Mouse (Mus musculus) erythroid progenitor cell, adult 5-6 weeks (primary cell): ENCODE data around the gene Olfr1263. TPM values are rescaled to one million over a fixed set of nuclear protein-coding genes. Genes with fewer than 3 reads are reported as not detected.

ENCODE experiments used
- ATAC-seq: replicated peaks from 2 replicates; pipeline ENCODE4 v1.8.0; 2016; ENCODE audit warnings: moderate number of reproducible peaks, mild to moderate bottlenecking, moderate TSS enrichment, inconsistent platforms; ENCODE audit not compliant: poor library complexity, low FRiP score, severe bottlenecking
- total RNA-seq, 2 experiments: library from RNA; stranded (forward) in 1 of 2; stranded (reverse) in 1 of 2; fragments of 150-400 nt in 1 of 2; fragments of 186-747, 209-891 nt in 1 of 2; gene quantifications; 2 replicates each; pipeline versions ENCODE4 v1.2.3 to v1.2.4; 2015 to 2017; ENCODE audit warnings: low replicate concordance in 2 of 2

Gene Olfr1263
- total RNA-seq (2015; ENCODE audit: low replicate concordance) (not detected in 2 replicates), total RNA-seq (2017; ENCODE audit: low replicate concordance) (not detected in 2 replicates)

DNA sequence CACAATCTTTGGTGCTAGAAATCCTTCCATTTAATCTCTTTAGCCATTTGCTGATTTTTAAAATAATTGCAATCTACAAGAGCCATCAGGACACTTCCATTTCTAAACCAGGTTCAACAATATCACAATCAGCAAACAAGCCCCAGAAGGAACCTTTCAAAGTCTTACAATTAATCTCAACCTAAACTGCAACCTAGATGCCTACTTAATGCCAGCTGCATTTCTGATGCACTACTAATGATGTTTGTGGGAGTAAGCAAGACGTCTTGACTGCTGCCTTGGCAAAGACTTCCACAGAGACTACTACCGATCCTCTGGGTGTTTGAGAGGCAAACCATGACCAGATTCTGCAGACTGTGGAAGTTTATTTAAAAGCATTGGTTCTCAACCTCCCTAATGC lies at the start of gene Olfr1263:
Olfr1263 (plus strand) TSS at position 301 of the 400 bp plus-strand sequence.
- no peak for ATAC-seq

DNA sequence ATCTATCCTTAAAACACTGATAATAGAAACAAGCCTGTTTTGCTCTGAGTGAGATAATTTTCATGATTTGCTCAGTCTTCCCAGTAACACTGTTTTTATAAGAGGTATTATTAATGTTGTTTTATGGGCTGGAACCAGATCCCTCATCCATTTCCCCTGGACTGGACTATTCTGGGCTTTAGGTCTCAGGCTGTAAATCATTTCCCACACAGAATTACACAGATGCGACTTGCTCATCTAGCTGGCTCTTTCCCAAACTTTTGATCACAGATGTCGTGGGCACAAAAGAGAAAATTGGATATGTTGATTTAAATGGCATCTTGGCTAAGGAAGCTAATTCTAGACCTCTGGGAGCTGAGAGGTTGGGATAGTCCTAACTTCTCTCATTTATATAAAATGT lies 37.7 kb upstream of the Olfr1263 start, which contains the start of gene Olfr1260:
Olfr1260 (plus strand) TSS at position 157 of the 400 bp plus-strand sequence.
- no peak for ATAC-seq

DNA sequence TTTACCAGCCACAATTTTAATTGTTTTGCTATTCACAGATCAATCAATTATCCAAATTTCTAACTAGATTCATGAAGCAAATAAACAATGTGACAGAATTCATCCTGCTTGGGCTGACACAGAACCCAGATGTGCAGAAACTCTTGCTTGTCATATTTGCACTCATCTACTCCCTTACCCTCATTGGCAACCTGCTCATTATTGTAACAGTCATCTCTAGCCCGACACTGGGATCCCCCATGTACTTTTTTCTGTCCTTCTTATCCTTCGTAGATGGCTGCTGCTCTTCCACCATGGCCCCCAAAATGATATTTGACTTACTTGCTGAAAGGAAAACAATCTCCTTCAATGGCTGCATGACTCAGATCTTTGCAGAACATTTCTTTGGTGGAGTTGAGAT lies 34.2 kb upstream of the Olfr1263 start:
- no peak for ATAC-seq

GRCm38 (mm10) chr2:89990921-89991320 lies 21.0 kb upstream of the Olfr1263 start, which contains the start of gene Olfr1261:
Olfr1261 (plus strand) TSS chr2:89991221.
- no peak for ATAC-seq

GRCm38 (mm10) chr2:89999845-90000244 lies 12.1 kb upstream of the Olfr1263 start, which contains the start of gene Olfr1262:
Olfr1262 (plus strand) TSS chr2:90000145.
- ATAC-seq, result no peak

GRCm38 (mm10) chr2:90025477-90025876 lies 13.5 kb downstream of the Olfr1263 start, which contains the start of gene Olfr1264:
Olfr1264 (minus strand) TSS chr2:90025577.
- no peak for ATAC-seq

GRCm38 (mm10) chr2:90035037-90035436 lies 23.1 kb downstream of the Olfr1263 start, which contains the start of gene Olfr1265:
Olfr1265 (plus strand) TSS chr2:90035337.
- no peak for ATAC-seq

GRCm38 (mm10) chr2:90063494-90063893 lies 51.6 kb downstream of the Olfr1263 start, which contains the start of gene Olfr140:
Olfr140 (minus strand) TSS chr2:90063594.
- no peak for ATAC-seq

Other genes with a start within 250 kb of the Olfr1263 start
- gene Olfr1254, start 218.5 kb upstream of the Olfr1263 start, total RNA-seq (2015; ENCODE audit: low replicate concordance), result not detected in 2 replicates
- not detected in 2 replicates for gene Olfr1254, start 218.5 kb upstream of the Olfr1263 start, total RNA-seq (2017; ENCODE audit: low replicate concordance)
- not detected in 2 replicates for gene Olfr1255, start 200.1 kb upstream of the Olfr1263 start, total RNA-seq (2015; ENCODE audit: low replicate concordance)
- gene Olfr1255, start 200.1 kb upstream of the Olfr1263 start, total RNA-seq (2017; ENCODE audit: low replicate concordance), result not detected in 2 replicates
- gene Olfr1256, start 170.6 kb upstream of the Olfr1263 start, total RNA-seq (2015; ENCODE audit: low replicate concordance), result not detected in 2 replicates
- gene Olfr1256, start 170.6 kb upstream of the Olfr1263 start, total RNA-seq (2017; ENCODE audit: low replicate concordance), result not detected in 2 replicates
- not detected in 2 replicates for gene Olfr48, start 163.9 kb upstream of the Olfr1263 start, total RNA-seq (2015; ENCODE audit: low replicate concordance)
- gene Olfr48, start 163.9 kb upstream of the Olfr1263 start, total RNA-seq (2017; ENCODE audit: low replicate concordance), result not detected in 2 replicates
- not detected in 2 replicates for gene Olfr1257, start 133.7 kb upstream of the Olfr1263 start, total RNA-seq (2015; ENCODE audit: low replicate concordance)
- gene Olfr1257, start 133.7 kb upstream of the Olfr1263 start, total RNA-seq (2017; ENCODE audit: low replicate concordance), result not detected in 2 replicates
- gene Olfr1258, start 84.8 kb upstream of the Olfr1263 start, total RNA-seq (2015; ENCODE audit: low replicate concordance), result not detected in 2 replicates
- not detected in 2 replicates for gene Olfr1258, start 84.8 kb upstream of the Olfr1263 start, total RNA-seq (2017; ENCODE audit: low replicate concordance)
- gene Olfr1259, start 63.5 kb upstream of the Olfr1263 start, total RNA-seq (2015; ENCODE audit: low replicate concordance), result not detected in 2 replicates
- not detected in 2 replicates for gene Olfr1259, start 63.5 kb upstream of the Olfr1263 start, total RNA-seq (2017; ENCODE audit: low replicate concordance)
- gene Olfr1260, start 37.8 kb upstream of the Olfr1263 start, total RNA-seq (2015; ENCODE audit: low replicate concordance), result not detected in 2 replicates
- gene Olfr1260, start 37.8 kb upstream of the Olfr1263 start, total RNA-seq (2017; ENCODE audit: low replicate concordance), result not detected in 2 replicates
- gene Olfr1261, start 20.9 kb upstream of the Olfr1263 start, total RNA-seq (2015; ENCODE audit: low replicate concordance), result not detected in 2 replicates
- gene Olfr1261, start 20.9 kb upstream of the Olfr1263 start, total RNA-seq (2017; ENCODE audit: low replicate concordance), result not detected in 2 replicates
- gene Olfr1262, start 12.0 kb upstream of the Olfr1263 start, total RNA-seq (2015; ENCODE audit: low replicate concordance), result not detected in 2 replicates
- not detected in 2 replicates for gene Olfr1262, start 12.0 kb upstream of the Olfr1263 start, total RNA-seq (2017; ENCODE audit: low replicate concordance)
- gene Olfr1264, start 13.4 kb downstream of the Olfr1263 start, total RNA-seq (2015; ENCODE audit: low replicate concordance), result not detected in 2 replicates
- gene Olfr1264, start 13.4 kb downstream of the Olfr1263 start, total RNA-seq (2017; ENCODE audit: low replicate concordance), result not detected in 2 replicates
- not detected in 2 replicates for gene Olfr1265, start 23.2 kb downstream of the Olfr1263 start, total RNA-seq (2015; ENCODE audit: low replicate concordance)
- not detected in 2 replicates for gene Olfr1265, start 23.2 kb downstream of the Olfr1263 start, total RNA-seq (2017; ENCODE audit: low replicate concordance)
- not detected in 2 replicates for gene Olfr140, start 51.5 kb downstream of the Olfr1263 start, total RNA-seq (2015; ENCODE audit: low replicate concordance)
- gene Olfr140, start 51.5 kb downstream of the Olfr1263 start, total RNA-seq (2017; ENCODE audit: low replicate concordance), result not detected in 2 replicates
- gene Olfr1269, start 109.3 kb downstream of the Olfr1263 start, total RNA-seq (2015; ENCODE audit: low replicate concordance), result not detected in 2 replicates
- gene Olfr1269, start 109.3 kb downstream of the Olfr1263 start, total RNA-seq (2017; ENCODE audit: low replicate concordance), result not detected in 2 replicates
- not detected in 2 replicates for gene Olfr32, start 130.2 kb downstream of the Olfr1263 start, total RNA-seq (2015; ENCODE audit: low replicate concordance)
- not detected in 2 replicates for gene Olfr32, start 130.2 kb downstream of the Olfr1263 start, total RNA-seq (2017; ENCODE audit: low replicate concordance)
- not detected in 2 replicates for gene Olfr1270, start 141.0 kb downstream of the Olfr1263 start, total RNA-seq (2015; ENCODE audit: low replicate concordance)
- not detected in 2 replicates for gene Olfr1270, start 141.0 kb downstream of the Olfr1263 start, total RNA-seq (2017; ENCODE audit: low replicate concordance)
- gene Olfr1506, start 212.4 kb downstream of the Olfr1263 start, total RNA-seq (2015; ENCODE audit: low replicate concordance), result not detected in 2 replicates
- gene Olfr1506, start 212.4 kb downstream of the Olfr1263 start, total RNA-seq (2017; ENCODE audit: low replicate concordance), result 1.2 and 2.8 TPM in 2 replicates
- not detected in 2 replicates for gene Olfr142, start 245.5 kb downstream of the Olfr1263 start, total RNA-seq (2015; ENCODE audit: low replicate concordance)
- not detected in 2 replicates for gene Olfr142, start 245.5 kb downstream of the Olfr1263 start, total RNA-seq (2017; ENCODE audit: low replicate concordance)